Mouse (Mus musculus): ENCODE measurements around the gene Rpl9-ps1. TPM values are rescaled to one million over a fixed set of nuclear protein-coding genes. Genes with fewer than 3 reads are reported as not detected.

The Rpl9-ps1 gene
- polyA plus RNA-seq, 1 experiment, result not detected

- no peaks in the 10 kb centered on the region for H3K36me3 ChIP-seq (ENCODE audit: control insufficient read depth, insufficient read depth, low read length)
- H3K4me1 ChIP-seq (replicated peaks; ENCODE audit: control insufficient read depth, insufficient read depth, low read length), result 0 out of 2 replicates have a peak, but pooled peaks cover 2% of the 10 kb centered on the region
- WGBS, result 77% methylated on average over 2 of the region's 2 CpGs
- no peaks in the 10 kb centered on the region for H3K27me3 ChIP-seq (ENCODE audit: control insufficient read depth, insufficient read depth, low read length)
- TF ChIP-seq POLR2A (IDR thresholded peaks at IDR 0.05; ENCODE audit: control insufficient read depth, extremely low read depth, insufficient read depth, low read length, poor library complexity), result no peak
- no peak for TF ChIP-seq CTCF (IDR thresholded peaks at IDR 0.05; ENCODE audit: borderline replicate concordance, control insufficient read depth, extremely low read depth, insufficient read depth, low read length, poor library complexity)
- no peak overlapping the region for H3K4me3 ChIP-seq (ENCODE audit: control insufficient read depth, insufficient read depth, low read length)
- DNase-seq, result no peak
- H3K27ac ChIP-seq (ENCODE audit: control insufficient read depth, insufficient read depth, low read length), result no peak overlapping the region
Measured at GRCm38 (mm10) chr11:83631065-83631464, 14.4 kb downstream of the Rpl9-ps1 start.

- WGBS, result 100% methylated on average over 1 of the region's 1 CpGs
- Histone ChIP-seq H3K27ac (ENCODE audit: control insufficient read depth, insufficient read depth, low read length) (no peak overlapping the region), H3K4me3 (ENCODE audit: control insufficient read depth, insufficient read depth, low read length) (no peak overlapping the region), H3K4me1 (replicated peaks; ENCODE audit: control insufficient read depth, insufficient read depth, low read length) (0 out of 2 replicates have a peak, but pooled peaks cover 2% of the 10 kb centered on the region), H3K27me3 (ENCODE audit: control insufficient read depth, insufficient read depth, low read length) (no peaks in the 10 kb centered on the region), H3K36me3 (ENCODE audit: control insufficient read depth, insufficient read depth, low read length) (no peaks in the 10 kb centered on the region)
- TF ChIP-seq CTCF (IDR thresholded peaks at IDR 0.05; ENCODE audit: borderline replicate concordance, control insufficient read depth, extremely low read depth, insufficient read depth, low read length, poor library complexity) (no peak), POLR2A (IDR thresholded peaks at IDR 0.05; ENCODE audit: control insufficient read depth, extremely low read depth, insufficient read depth, low read length, poor library complexity) (no peak)
- no peak for DNase-seq
Measured at GRCm38 (mm10) chr11:83630630-83631029, 14.8 kb downstream of the Rpl9-ps1 start.

- Histone ChIP-seq H3K27ac (ENCODE audit: control insufficient read depth, insufficient read depth, low read length) (no peak overlapping the region), H3K36me3 (ENCODE audit: control insufficient read depth, insufficient read depth, low read length) (no peaks in the 10 kb centered on the region), H3K27me3 (ENCODE audit: control insufficient read depth, insufficient read depth, low read length) (no peaks in the 10 kb centered on the region), H3K4me1 (replicated peaks; ENCODE audit: control insufficient read depth, insufficient read depth, low read length) (no peaks in the 10 kb centered on the region), H3K4me3 (ENCODE audit: control insufficient read depth, insufficient read depth, low read length) (no peak overlapping the region)
- 90% methylated on average over 9 of the region's 9 CpGs for WGBS
- DNase-seq, result no peak
- TF ChIP-seq POLR2A (IDR thresholded peaks at IDR 0.05; ENCODE audit: control insufficient read depth, extremely low read depth, insufficient read depth, low read length, poor library complexity) (no peak), CTCF (IDR thresholded peaks at IDR 0.05; ENCODE audit: borderline replicate concordance, control insufficient read depth, extremely low read depth, insufficient read depth, low read length, poor library complexity) (no peak)
Measured at GRCm38 (mm10) chr11:83628808-83629207, 16.6 kb downstream of the Rpl9-ps1 start.

GRCm38 (mm10) chr11:83623586-83623985 is 21.8 kb downstream of the Rpl9-ps1 start:
- no peak for TF ChIP-seq POLR2A (IDR thresholded peaks at IDR 0.05; ENCODE audit: control insufficient read depth, extremely low read depth, insufficient read depth, low read length, poor library complexity)
- TF ChIP-seq CTCF (IDR thresholded peaks at IDR 0.05; ENCODE audit: borderline replicate concordance, control insufficient read depth, extremely low read depth, insufficient read depth, low read length, poor library complexity), result no peak
- H3K36me3 ChIP-seq (ENCODE audit: control insufficient read depth, insufficient read depth, low read length), result no peaks in the 10 kb centered on the region
- DNase-seq, result no peak
- no peaks in the 10 kb centered on the region for H3K4me1 ChIP-seq (replicated peaks; ENCODE audit: control insufficient read depth, insufficient read depth, low read length)
- H3K4me3 ChIP-seq (ENCODE audit: control insufficient read depth, insufficient read depth, low read length), result no peak overlapping the region
- H3K27me3 ChIP-seq (ENCODE audit: control insufficient read depth, insufficient read depth, low read length), result no peaks in the 10 kb centered on the region
- WGBS, result 97% methylated on average over 3 of the region's 3 CpGs
- no peak overlapping the region for H3K27ac ChIP-seq (ENCODE audit: control insufficient read depth, insufficient read depth, low read length)

GRCm38 (mm10) chr11:83619037-83619436 is 26.4 kb downstream of the Rpl9-ps1 start:
- no peak overlapping the region for H3K4me3 ChIP-seq (ENCODE audit: control insufficient read depth, insufficient read depth, low read length)
- DNase-seq, result no peak
- WGBS, result 70% methylated on average over 1 of the region's 1 CpGs
- TF ChIP-seq CTCF (IDR thresholded peaks at IDR 0.05; ENCODE audit: borderline replicate concordance, control insufficient read depth, extremely low read depth, insufficient read depth, low read length, poor library complexity), result no peak
- no peak for TF ChIP-seq POLR2A (IDR thresholded peaks at IDR 0.05; ENCODE audit: control insufficient read depth, extremely low read depth, insufficient read depth, low read length, poor library complexity)
- no peaks in the 10 kb centered on the region for H3K27me3 ChIP-seq (ENCODE audit: control insufficient read depth, insufficient read depth, low read length)
- H3K4me1 ChIP-seq (replicated peaks; ENCODE audit: control insufficient read depth, insufficient read depth, low read length), result no peaks in the 10 kb centered on the region
- no peak overlapping the region for H3K27ac ChIP-seq (ENCODE audit: control insufficient read depth, insufficient read depth, low read length)
- H3K36me3 ChIP-seq (ENCODE audit: control insufficient read depth, insufficient read depth, low read length), result no peaks in the 10 kb centered on the region

- Histone ChIP-seq H3K27me3 (ENCODE audit: control insufficient read depth, insufficient read depth, low read length) (no peaks in the 10 kb centered on the region), H3K4me1 (replicated peaks; ENCODE audit: control insufficient read depth, insufficient read depth, low read length) (no peaks in the 10 kb centered on the region), H3K4me3 (ENCODE audit: control insufficient read depth, insufficient read depth, low read length) (no peak overlapping the region), H3K27ac (ENCODE audit: control insufficient read depth, insufficient read depth, low read length) (no peak overlapping the region), H3K36me3 (ENCODE audit: control insufficient read depth, insufficient read depth, low read length) (no peaks in the 10 kb centered on the region)
- DNase-seq, result no peak
- 36% methylated on average over 4 of the region's 5 CpGs for WGBS
- no peak for TF ChIP-seq POLR2A (IDR thresholded peaks at IDR 0.05; ENCODE audit: control insufficient read depth, extremely low read depth, insufficient read depth, low read length, poor library complexity)
Measured at GRCm38 (mm10) chr11:83618238-83618637, 27.2 kb downstream of the Rpl9-ps1 start.

- WGBS, result 93% methylated on average over 1 of the region's 1 CpGs
- no peak for TF ChIP-seq POLR2A (IDR thresholded peaks at IDR 0.05; ENCODE audit: control insufficient read depth, extremely low read depth, insufficient read depth, low read length, poor library complexity)
- TF ChIP-seq CTCF (IDR thresholded peaks at IDR 0.05; ENCODE audit: borderline replicate concordance, control insufficient read depth, extremely low read depth, insufficient read depth, low read length, poor library complexity), result no peak
- DNase-seq, result no peak
Measured at GRCm38 (mm10) chr11:83616586-83616985, 28.8 kb downstream of the Rpl9-ps1 start.

More at GRCm38 (mm10) chr11:83616586-83616985, 28.8 kb downstream of the Rpl9-ps1 start:
- H3K27ac ChIP-seq (ENCODE audit: control insufficient read depth, insufficient read depth, low read length), result no peak overlapping the region
- H3K4me3 ChIP-seq (ENCODE audit: control insufficient read depth, insufficient read depth, low read length), result no peak overlapping the region
- H3K4me1 ChIP-seq (replicated peaks; ENCODE audit: control insufficient read depth, insufficient read depth, low read length), result no peaks in the 10 kb centered on the region
- H3K27me3 ChIP-seq (ENCODE audit: control insufficient read depth, insufficient read depth, low read length), result no peaks in the 10 kb centered on the region
- no peaks in the 10 kb centered on the region for H3K36me3 ChIP-seq (ENCODE audit: control insufficient read depth, insufficient read depth, low read length)
